Mouse (Mus musculus): ENCODE measurements around the gene Gm42715. TPM values are rescaled to one million over a fixed set of nuclear protein-coding genes. Genes with fewer than 3 reads are reported as not detected.

The Gm42715 gene
- polyA plus RNA-seq (2017; shearing (Covaris generic)), result 6.4 TPM

DNA sequence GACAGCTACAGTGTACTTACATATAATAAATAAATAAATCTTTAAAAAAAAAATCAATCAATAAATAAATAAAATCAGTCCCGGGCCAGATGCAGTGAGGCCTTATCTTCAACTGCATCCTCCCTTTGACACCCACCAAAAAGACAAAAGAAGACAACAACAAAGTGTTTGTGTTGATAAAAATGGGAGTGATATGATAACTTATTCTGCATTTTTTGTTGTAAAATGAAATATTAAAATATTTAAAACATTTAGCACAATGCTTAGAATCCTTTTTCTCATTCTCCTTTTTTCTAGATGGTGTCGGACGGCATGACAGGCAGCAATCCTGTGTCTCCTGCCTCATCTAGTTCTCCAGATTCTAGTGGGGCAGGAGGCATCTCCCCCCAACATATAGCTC lies at the start of gene Gm42715:
Gm42715 (plus strand) TSS at position 301 of the 400 bp plus-strand sequence.

DNA sequence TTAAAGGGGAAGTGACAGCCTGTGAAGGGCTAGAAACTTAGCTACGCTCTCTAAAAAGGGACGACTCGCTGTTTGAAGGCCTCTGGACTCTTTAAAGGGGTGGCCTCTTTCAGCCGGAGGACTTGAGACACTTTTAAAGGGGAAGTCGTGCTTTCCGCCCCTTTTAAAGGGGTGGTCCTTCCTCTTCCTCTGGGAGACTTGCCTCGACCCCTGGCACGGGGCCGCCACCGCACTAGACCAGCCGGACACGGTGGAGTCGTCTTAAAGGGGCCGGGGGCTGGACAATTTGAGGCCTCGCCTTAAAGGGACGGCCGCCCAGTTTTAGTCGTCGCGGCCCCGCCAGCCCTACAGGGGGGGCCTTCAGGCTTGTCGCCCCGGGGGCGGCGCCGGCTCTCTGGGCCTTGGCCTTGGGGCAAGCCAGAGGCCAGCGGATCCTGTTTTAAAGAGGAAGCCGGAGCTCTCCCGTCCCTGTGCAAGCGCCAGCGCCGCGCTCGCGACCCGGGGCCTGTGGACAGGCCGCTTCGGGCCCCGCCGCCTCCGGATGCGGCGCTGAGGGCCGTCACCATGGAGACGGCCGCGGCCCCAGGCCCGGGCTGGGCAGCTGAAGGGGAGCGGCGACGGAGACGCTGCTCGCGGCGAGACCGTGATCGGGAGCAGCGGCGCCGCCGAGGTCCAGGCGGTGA lies 40.6 kb upstream of the Gm42715 start, which contains the start of gene Fbrs:
Fbrs (plus strand) TSS at position 565 of the 683 bp plus-strand sequence.

DNA sequence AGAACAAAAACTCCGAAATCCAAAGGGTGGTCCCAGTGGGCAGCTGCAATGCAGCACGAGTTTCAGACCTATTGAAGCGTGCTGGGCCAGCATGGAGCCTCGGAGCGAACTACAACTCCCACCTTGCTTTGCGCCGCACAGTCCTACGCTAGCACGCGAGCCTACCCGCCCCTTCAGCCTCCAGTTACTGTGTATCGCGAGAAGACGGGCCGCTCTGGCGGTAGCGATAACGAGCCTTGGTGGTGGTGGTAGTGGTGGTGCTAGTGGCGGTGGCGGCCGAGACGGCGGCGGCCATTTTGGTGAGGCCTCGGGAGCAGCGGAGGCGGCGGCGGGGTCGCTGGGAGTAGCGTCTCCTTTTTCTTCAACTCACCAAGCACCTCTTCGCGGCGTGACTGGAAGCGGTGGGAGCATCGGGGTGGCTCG lies 7.6 kb upstream of the Gm42715 start, which contains the start of gene Srcap:
Srcap (plus strand) TSS at position 176 of the 423 bp plus-strand sequence.

DNA sequence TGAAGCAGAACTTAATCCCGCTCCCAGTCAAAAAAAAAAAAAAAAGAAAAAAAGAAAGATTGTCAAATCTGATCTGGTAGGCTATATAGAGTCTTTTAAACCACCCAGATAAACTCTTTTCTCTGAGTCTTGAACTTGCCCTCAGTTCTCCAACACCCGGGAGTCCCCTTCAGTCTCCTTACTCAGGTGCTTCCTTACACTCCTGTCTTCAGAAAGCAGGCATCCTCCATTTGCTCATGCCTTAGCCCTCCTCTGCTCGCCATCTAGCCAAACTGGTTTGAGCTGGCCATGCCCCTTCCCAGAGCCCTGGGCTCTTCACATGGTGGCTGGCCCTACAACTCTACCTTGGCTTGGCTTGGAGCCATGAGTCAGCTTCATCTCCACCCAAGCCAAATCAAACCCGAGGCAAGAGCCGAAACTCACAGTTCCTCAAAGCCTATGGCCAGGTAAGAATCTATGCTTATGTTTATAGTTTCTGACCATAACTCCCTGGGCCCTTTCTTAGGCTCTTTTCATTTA lies 42.0 kb downstream of the Gm42715 start, which contains the start of gene Tmem265:
Tmem265 (plus strand) TSS at position 51 of the 519 bp plus-strand sequence.

DNA sequence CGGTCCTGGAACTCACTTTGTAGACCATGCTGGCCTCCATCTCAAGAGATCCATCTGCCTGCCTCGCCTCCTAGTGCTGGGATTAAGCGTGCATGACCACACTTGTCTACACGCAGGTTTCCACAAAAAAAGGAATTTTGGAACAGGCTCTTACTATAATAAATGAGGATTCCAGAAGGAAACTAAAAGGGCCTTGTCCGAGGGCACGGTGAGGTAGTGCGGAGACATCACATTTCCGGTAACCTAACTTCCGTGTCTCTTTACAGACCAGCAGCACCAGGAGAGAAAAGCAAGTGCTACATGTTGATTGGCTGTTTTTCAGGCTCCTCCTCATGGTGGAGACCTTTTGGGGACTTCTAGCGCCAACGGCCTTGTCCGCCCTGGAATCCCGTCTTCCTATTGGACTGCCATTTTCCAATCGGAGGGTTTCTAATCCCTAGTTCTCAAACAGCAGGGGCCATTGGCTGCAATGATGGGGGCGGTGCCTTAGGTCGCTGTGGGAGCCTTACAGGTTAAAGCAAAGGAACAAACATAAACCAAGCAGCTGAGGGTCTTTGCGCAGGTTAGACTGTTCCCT lies 53.6 kb downstream of the Gm42715 start, which contains the start of gene Phkg2:
Phkg2 (plus strand) TSS at position 446 of the 577 bp plus-strand sequence.

DNA sequence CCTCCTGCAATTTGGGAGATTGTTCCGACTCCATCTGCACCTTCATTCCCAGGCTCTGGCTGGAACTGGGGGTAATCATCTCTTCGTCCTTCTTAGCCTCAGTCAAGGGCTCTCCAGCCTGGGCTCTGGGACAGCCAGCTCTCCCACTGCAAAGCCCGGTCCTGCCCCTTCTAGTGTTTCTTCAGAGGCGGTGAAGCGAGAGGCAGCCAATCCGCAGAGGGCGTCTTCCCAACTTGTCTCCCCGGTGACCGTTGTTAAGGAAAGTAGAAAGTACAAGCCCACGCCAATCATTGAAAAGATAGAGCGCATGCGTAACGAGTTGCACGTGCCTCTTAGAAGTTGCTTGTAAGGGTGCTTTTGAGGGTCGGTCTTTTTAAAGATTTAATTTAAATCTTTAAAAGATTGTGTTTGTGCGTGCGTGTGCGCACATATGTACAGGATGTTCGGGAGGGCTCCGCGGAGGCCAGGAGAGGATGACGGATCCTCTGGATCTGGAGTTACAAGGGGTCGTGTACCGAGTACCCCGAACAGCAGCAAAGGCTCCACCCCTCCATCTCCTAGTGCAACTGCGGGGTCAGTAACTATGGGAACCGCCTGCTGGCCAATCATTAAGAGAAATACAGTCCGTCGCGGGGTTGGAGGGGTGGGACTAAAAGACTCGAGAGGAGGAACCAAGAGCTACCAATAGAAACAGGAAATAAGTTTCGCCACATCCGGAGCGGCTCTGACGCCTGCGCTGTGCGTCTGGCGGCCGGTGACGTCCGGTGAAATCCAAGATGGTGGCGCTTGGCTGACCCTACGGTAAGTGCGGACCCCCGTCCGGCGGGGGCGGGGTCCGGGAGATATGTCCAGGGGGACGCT lies 68.9 kb downstream of the Gm42715 start, which contains the start of the genes Ccdc189 and Rnf40:
Ccdc189 (minus strand) TSS at position 585 of the 861 bp plus-strand sequence.
Rnf40 (plus strand) TSS at position 757 of the 861 bp plus-strand sequence.

DNA sequence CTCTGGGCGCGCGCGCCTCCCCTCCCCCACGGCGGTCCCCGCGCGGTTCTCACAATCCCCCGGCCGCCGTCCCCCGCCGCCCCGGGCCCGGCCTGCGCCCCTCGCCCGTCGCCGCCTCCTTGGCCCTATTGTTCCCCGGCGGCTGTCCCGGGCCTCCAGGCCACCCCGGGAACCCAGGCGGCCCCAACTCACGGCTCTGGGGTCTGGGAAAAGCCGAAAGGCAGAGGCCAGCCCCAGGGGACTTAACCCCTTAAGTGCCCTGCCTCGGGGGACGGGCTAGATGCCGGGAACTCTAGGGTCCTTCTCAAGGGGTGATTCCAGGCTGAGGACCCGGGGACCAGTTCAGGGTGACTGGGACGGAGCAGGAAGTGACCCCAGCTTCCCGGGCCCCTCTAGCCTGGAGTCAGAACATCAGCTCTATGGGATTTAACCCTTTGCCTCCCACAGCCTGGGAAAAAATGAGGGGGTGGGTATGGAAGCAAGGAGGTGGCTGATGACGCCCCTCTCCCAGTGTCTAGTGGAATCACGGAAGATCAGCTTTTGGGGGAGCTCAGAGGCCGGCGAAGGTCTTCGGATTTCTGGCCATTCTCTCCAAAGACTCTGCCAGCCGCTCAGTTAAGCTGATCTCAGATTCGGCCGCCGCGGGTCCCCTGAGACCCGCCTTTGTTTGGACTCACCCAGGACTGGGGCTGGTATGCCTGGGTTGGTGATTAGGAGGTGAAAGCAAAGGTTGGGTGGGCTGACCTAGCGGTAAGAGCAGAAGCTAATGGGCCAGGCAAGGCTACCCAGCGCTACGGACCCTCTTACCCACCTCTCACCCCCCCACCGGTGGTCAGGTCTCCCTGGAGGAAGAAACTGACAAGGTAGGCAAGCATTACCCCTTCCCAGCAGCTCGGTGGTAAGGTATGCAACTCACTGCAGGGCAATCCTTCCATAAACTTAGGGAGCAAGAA lies 95.8 kb downstream of the Gm42715 start, which contains the start of gene Zfp629:
Zfp629 (minus strand) TSS at position 907 of the 953 bp plus-strand sequence.

Other genes with a start within 250 kb of the Gm42715 start
- 43.1 TPM for gene Sephs2, start 245.5 kb upstream of the Gm42715 start, polyA plus RNA-seq (2017; shearing (Covaris generic))
- 276 TPM for gene Itgal, start 223.3 kb upstream of the Gm42715 start, polyA plus RNA-seq (2017; shearing (Covaris generic))
- gene Zfp768, start 174.0 kb upstream of the Gm42715 start, polyA plus RNA-seq (2017; shearing (Covaris generic)), result 0.32 TPM
- gene Zfp747, start 143.5 kb upstream of the Gm42715 start, polyA plus RNA-seq (2017; shearing (Covaris generic)), result 16.9 TPM
- gene 9130019O22Rik, start 132.4 kb upstream of the Gm42715 start, polyA plus RNA-seq (2017; shearing (Covaris generic)), result 7.8 TPM
- gene E430018J23Rik, start 126.0 kb upstream of the Gm42715 start, polyA plus RNA-seq (2017; shearing (Covaris generic)), result 7.1 TPM
- gene Zfp764, start 112.8 kb upstream of the Gm42715 start, polyA plus RNA-seq (2017; shearing (Covaris generic)), result 13.6 TPM
- gene Zfp688, start 97.5 kb upstream of the Gm42715 start, polyA plus RNA-seq (2017; shearing (Covaris generic)), result 49.9 TPM
- gene Zfp689, start 70.4 kb upstream of the Gm42715 start, polyA plus RNA-seq (2017; shearing (Covaris generic)), result 10.2 TPM
- gene Prr14, start 60.0 kb upstream of the Gm42715 start, polyA plus RNA-seq (2017; shearing (Covaris generic)), result 135 TPM
- gene Fbrs, start 40.4 kb upstream of the Gm42715 start, polyA plus RNA-seq (2017; shearing (Covaris generic)), result 17.4 TPM
- 72.1 TPM for gene Srcap, start 7.6 kb upstream of the Gm42715 start, polyA plus RNA-seq (2017; shearing (Covaris generic))
- 15.0 TPM for gene Tmem265, start 41.8 kb downstream of the Gm42715 start, polyA plus RNA-seq (2017; shearing (Covaris generic))
- 114 TPM for gene Phkg2, start 53.8 kb downstream of the Gm42715 start, polyA plus RNA-seq (2017; shearing (Covaris generic))
- 0.42 TPM for gene Ccdc189, start 69.0 kb downstream of the Gm42715 start, polyA plus RNA-seq (2017; shearing (Covaris generic))
- gene Rnf40, start 69.2 kb downstream of the Gm42715 start, polyA plus RNA-seq (2017; shearing (Covaris generic)), result 129 TPM
- gene Zfp629, start 96.2 kb downstream of the Gm42715 start, polyA plus RNA-seq (2017; shearing (Covaris generic)), result 1.0 TPM
- 74.6 TPM for gene Bcl7c, start 189.3 kb downstream of the Gm42715 start, polyA plus RNA-seq (2017; shearing (Covaris generic))
- not detected for gene Ctf1, start 193.2 kb downstream of the Gm42715 start, polyA plus RNA-seq (2017; shearing (Covaris generic))
- gene Ctf2, start 212.6 kb downstream of the Gm42715 start, polyA plus RNA-seq (2017; shearing (Covaris generic)), result not detected
- 1.3 TPM for gene Fbxl19, start 225.0 kb downstream of the Gm42715 start, polyA plus RNA-seq (2017; shearing (Covaris generic))